In the genomic region with DNA sequence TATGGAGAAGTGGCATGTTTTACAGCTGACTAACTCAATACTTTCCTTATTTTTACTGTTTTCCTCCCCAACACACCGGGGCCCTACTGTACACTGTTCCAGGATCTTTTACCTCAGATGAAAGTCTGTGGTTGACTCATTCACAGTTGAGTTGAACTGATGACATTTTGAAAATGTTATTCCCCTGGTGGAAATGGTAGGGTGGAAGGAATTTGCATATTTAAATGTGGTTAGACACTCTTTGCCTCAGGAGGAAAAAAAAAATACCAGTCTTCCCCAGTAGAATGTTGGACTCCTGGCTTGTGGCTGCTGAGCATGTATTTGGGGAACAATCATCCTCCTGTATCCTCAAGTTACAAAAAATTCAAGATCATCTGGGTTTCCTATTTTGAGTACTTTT, we compare ENCODE assay signal across 17 mouse cellular contexts.
DNase-seq lines count a peak whose midpoint lies in the region; ATAC-seq lines count a peak whose summit lies in the region.
"Had no signal": no experiment of that assay in that cellular context is flagged by ENCODE, and none has a peak within 500 bp of the region (broad histone marks: within the 10 kb centered on the region; RNA-seq: fewer than 3 reads in every experiment).

No protein-coding gene starts in this region.

- no peak for ATAC-seq in megakaryocyte-erythroid progenitor cell, adult 5-6 weeks (replicated peaks; ENCODE audit: low FRiP score, low TSS enrichment, poor library complexity, severe bottlenecking)
- ATAC-seq: forebrain, embryonic 14.5 days; forebrain, embryonic 16.5 days had no signal

- DNase-seq in 3T3-L1 (ENCODE audit: low read depth, low spot score), result peak; percentile 57
- peak; percentile 86 for DNase-seq in Muller cell, postnatal 12 days (ENCODE audit: inconsistent ontology term)
- peak; percentile 67 for DNase-seq in fibroblast of lung, adult 2 months (ENCODE audit: low read depth)
- DNase-seq in kidney, postnatal 14 days, result no peak
- DNase-seq: adrenal gland, adult 2 months; adrenal gland, postnatal 10 days; adrenal gland, postnatal 25 days; cerebellum, adult 11 months; cerebellum, adult 18-20 months; cerebellum, adult 8-10 months; cerebellum, adult 9-11 months; cerebellum, postnatal 14 days; cerebellum, postnatal 36 days; embryo, embryonic 11 days had no signal
